Mouse (Mus musculus): ENCODE results near the gene Sirt4. TPM values are rescaled to one million over a fixed set of nuclear protein-coding genes. Genes with fewer than 3 reads are reported as not detected.

The Sirt4 gene
- 6.3 and 8.1 TPM in 2 replicates for polyA plus RNA-seq (2012)

DNA sequence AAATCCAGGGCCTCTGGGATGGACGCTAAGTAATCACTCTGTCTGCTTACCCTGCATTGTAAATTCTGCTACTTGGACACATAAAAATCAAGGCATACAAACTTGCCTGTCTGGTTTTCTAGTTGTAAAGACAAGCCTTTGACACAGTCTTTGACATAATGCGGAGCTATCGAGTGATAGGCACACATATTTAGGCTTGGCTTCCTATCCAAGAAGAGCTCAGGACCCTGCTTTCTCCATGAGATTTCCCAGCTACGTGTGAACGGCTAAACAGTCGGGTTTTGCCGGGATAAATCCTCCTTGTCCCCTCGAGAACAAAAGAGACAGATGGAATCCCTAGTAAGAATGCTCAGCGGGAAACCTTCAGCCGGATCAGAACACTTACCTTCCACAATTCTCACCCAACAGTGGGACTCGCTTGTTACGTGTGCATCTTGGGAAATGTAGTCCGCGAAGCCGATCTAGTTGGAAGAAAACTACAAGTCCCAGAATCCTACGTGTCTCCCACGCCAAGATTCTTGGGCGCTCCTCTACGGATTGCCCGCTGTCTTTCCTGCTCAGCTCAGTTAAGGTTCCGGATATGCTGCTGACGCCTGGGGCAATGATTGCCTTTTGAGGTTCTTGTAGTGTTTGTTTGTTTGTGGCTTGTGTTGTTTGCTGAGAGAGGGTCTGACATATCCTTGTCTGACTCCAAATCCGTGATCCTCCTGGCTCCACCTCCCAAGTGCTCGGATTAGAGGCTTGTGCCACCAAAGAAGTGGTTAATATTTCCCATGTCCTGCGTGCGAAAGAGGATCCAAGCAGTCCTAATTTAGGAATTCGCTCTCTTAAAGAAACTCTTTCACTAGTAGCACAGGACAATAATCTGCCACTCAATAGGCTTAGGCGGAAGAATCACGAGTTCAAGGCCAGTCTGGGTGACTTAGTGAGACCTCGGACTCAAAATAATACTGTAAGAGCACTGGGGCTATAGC, at the start of gene Sirt4:
TSS of gene Sirt4 (minus strand) at position 779 of the 974 bp plus-strand sequence.

DNA sequence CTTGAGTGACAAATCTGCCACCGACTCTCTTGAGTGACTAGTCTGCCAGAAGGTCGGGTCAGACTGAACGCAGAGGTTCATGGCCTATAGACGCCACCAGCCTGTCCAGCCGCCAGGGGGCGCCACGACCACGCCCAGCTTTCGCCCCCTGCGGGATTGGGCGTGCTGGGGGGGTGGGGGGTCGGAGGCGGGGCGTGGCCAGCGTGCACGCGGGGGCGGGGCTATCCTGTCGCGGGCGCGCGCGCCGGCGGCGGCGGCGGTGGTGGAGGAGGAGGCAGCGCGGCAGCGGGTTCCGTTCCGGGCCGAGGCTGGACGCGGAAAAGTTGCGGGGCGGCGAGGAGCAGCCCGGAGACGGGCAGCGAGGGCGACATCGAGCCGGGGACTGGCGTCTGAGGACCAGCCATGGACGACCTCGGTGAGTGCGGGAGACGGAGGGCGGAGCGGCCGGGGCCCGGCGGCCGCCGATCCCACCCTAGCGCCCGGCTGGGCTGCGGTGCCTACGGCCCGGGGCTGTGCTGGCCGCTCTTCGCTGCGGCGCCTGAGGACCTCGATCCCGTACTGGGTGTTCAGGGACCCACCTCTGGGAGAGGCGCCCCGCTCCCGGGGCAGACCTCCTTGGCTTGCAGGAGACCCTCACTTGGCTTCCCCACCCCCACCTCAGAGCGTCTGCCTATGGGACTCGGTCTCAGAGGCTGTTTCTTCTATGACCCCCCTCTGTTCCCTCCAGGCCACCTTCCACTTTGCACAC, 22.1 kb upstream of the Sirt4 start, which contains the start of gene Pxn:
TSS of gene Pxn (plus strand) at position 223 of the 748 bp plus-strand sequence.

DNA sequence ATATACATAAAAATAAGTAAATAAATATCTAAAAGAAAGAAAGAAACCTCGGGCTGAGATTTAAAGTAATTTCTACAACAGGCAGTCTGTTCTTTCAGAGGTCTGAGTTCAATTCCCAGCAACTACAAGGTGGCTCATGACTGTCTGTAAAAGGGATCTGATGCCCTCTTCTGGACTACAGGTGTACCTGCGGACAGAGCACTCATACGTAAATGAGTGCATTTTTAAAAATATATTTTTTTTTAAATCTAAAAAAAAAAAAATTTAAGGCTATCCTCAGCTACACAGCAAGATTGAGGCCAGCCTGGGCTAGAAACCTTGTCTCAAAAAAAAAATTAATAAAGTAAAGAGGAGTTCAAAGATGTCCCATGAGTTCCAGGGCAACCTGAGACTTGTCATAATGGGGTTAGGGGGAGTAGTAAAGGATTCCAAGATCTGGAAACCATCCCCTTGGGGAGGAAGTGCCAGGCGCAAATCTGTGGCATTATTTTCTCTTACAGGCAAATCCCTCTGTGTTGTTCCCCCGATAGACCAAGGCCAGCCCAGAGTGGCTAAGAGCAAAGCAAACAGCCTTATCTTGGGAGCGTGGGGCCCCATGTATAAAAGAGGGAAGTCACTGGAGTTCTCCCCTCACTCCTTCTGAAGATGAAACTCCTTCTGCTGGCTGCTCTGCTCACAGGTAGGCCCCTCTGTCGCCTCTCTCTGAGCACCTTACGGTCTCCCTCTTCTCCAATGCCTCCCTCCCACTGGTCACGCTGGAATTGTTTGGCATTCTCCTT, 18.7 kb downstream of the Sirt4 start, which contains the start of gene Pla2g1b:
TSS of gene Pla2g1b (plus strand) at position 621 of the 779 bp plus-strand sequence.

DNA sequence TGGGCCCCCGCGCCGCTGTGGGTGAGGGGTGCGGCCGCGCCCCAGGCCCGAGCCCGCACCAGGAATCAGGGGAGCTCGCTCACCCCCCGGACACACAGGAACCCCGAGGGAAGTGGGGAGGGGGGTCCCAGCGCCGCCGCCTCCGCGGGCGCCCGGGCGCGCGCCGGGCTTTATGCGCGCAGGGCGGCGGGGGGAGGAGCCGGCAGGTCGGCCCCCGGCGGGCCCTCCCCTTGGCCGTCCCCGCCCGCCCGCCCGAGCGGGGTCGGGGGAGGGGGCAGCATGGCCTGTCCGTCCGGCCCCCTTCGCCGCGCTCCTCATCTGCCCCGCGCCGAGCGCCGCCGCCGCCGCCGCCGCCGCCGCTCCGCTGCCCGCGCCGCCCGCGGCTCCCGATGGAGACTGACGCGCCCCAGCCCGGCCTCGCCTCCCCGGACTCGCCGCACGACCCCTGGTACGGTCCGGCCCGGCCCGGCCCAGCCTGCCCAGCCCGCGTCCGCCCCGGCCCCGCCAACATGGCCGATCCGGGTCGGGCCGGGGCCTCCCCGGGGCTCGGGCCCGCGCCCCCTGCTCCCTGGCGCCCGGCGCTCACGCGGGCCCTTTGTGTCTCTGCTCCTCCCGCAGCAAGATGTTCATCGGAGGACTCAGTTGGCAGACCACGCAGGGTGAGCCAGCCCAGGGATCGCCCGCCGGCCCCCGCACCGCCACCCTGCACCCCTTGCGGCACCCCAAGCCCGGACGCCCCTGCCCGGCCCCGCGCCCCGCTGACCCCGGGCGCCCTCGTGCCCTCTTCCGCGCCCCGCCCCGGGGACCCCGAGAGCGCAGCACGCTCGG, 55.0 kb downstream of the Sirt4 start, which contains the start of gene Msi1:
TSS of gene Msi1 (plus strand) at position 241 of the 828 bp plus-strand sequence.

Other genes starting within 250 kb of the Sirt4 start
- gene Pop5, start 248.9 kb downstream of the Sirt4 start, polyA plus RNA-seq (2012) = 13.8 and 18.1 TPM in 2 replicates
- 243 and 252 TPM in 2 replicates for gene Rnf10, start 211.8 kb downstream of the Sirt4 start, polyA plus RNA-seq (2012)
- gene Coq5, start 205.1 kb downstream of the Sirt4 start, polyA plus RNA-seq (2012) = 17.6 and 18.8 TPM in 2 replicates
- gene Dynll1, start 183.7 kb downstream of the Sirt4 start, polyA plus RNA-seq (2012) = 412 and 470 TPM in 2 replicates
- gene Srsf9, start 157.5 kb downstream of the Sirt4 start, polyA plus RNA-seq (2012) = 74.0 and 79.8 TPM in 2 replicates
- gene Gatc, start 143.5 kb downstream of the Sirt4 start, polyA plus RNA-seq (2012) = 11.6 and 11.8 TPM in 2 replicates
- gene Triap1, start 143.5 kb downstream of the Sirt4 start, polyA plus RNA-seq (2012) = 4.6 and 6.1 TPM in 2 replicates
- gene Cox6a1, start 135.7 kb downstream of the Sirt4 start, polyA plus RNA-seq (2012) = 1,870 and 2,088 TPM in 2 replicates
- gene Msi1, start 55.1 kb downstream of the Sirt4 start, polyA plus RNA-seq (2012) = not detected in 2 replicates
- not detected in 2 replicates for gene Pla2g1b, start 18.5 kb downstream of the Sirt4 start, polyA plus RNA-seq (2012)
- gene Pxn, start 22.0 kb upstream of the Sirt4 start, polyA plus RNA-seq (2012) = 230 and 240 TPM in 2 replicates
- 2,995 and 3,136 TPM in 2 replicates for gene Rplp0, start 74.7 kb upstream of the Sirt4 start, polyA plus RNA-seq (2012)
- gene Gcn1l1, start 80.5 kb upstream of the Sirt4 start, polyA plus RNA-seq (2012) = 44.7 and 58.8 TPM in 2 replicates
- 44.4 and 49.8 TPM in 2 replicates for gene Rab35, start 147.2 kb upstream of the Sirt4 start, polyA plus RNA-seq (2012)
- gene Bicdl1, start 246.9 kb upstream of the Sirt4 start, polyA plus RNA-seq (2012) = 4.7 and 7.9 TPM in 2 replicates

Measured in megakaryocyte-erythroid progenitor cell, adult 5 weeks (primary cell).